Mouse (Mus musculus): ENCODE results near the gene Hist1h2ap. TPM values are rescaled to one million over a fixed set of nuclear protein-coding genes. Genes with fewer than 3 reads are reported as not detected.
"Not testable (repeated sequence)": the region's sequence is repeated elsewhere in the genome, so short reads cannot be mapped to it uniquely, and the experiment has no call there.

Gene Hist1h2ap
- polyA plus RNA-seq, 1 experiment from 2014 or later: 898 TPM

- Histone ChIP-seq H3K4me2 (peak overlapping the region; percentile 31), H3K4me3 (peak overlapping the region; percentile 0; the same call in 1 of the 2 replicates), H3K9me3 (no peaks in the 10 kb centered on the region), H3K27me3 (0 out of 2 replicates have a peak, but pooled peaks cover 6% of the 10 kb centered on the region), H3K36me3 (no peaks in the 10 kb centered on the region), H3K4me1 (replicated peaks) (peaks cover 19% of the 10 kb centered on the region), H3K9ac (0 out of 2 replicates have a peak overlapping the region, but pooled peaks have one; percentile 19), H3K27ac (no peak overlapping the region)
- no peak for ATAC-seq (ENCODE audit: low FRiP score)
- WGBS: 8% methylated on average over 17 of the region's 18 CpGs
These were observed 42.6 kb downstream of the Hist1h2ap start for GRCm38 (mm10) chr13:21790601-21791283.

- Histone ChIP-seq H3K4me2 (no peak overlapping the region), H3K4me3 (no peak overlapping the region), H3K9ac (no peak overlapping the region), H3K36me3 (no peaks in the 10 kb centered on the region), H3K4me1 (replicated peaks) (peaks cover 20% of the 10 kb centered on the region), H3K9me3 (no peaks in the 10 kb centered on the region), H3K27ac (no peak overlapping the region), H3K27me3 (0 out of 2 replicates have a peak, but pooled peaks cover 6% of the 10 kb centered on the region)
- WGBS: 65% methylated on average over 6 of the region's 6 CpGs
- no peak for ATAC-seq (ENCODE audit: low FRiP score)
These were observed 43.4 kb downstream of the Hist1h2ap start for GRCm38 (mm10) chr13:21789925-21790324.

- Histone ChIP-seq H3K4me3 (peak overlapping the region; percentile 37), H3K4me2 (peak overlapping the region; percentile 60), H3K9me3 (no peaks in the 10 kb centered on the region), H3K36me3 (no peaks in the 10 kb centered on the region), H3K9ac (peak overlapping the region; percentile 10), H3K27me3 (0 out of 2 replicates have a peak, but pooled peaks cover 6% of the 10 kb centered on the region), H3K27ac (peak overlapping the region; percentile 45; the same call in 1 of the 2 replicates), H3K4me1 (replicated peaks) (peaks cover 28% of the 10 kb centered on the region)
- WGBS: 11% methylated on average over 14 of the region's 21 CpGs
- ATAC-seq (ENCODE audit: low FRiP score): peak; percentile 50
These were observed 45.3 kb downstream of the Hist1h2ap start for GRCm38 (mm10) chr13:21787760-21788593.

GRCm38 (mm10) chr13:21786899-21787629 is 46.2 kb downstream of the Hist1h2ap start, which contains the start of the genes Hist1h2an and Hist1h2bp:
Gene Hist1h2an, minus strand, starts transcription at chr13:21787218.
Gene Hist1h2bp, plus strand, starts transcription at chr13:21787461.
- WGBS: 1% methylated on average over 41 of the region's 63 CpGs
- Histone ChIP-seq H3K9ac (peak within 1 kb of the TSS; percentile 64), H3K4me3 (peak within 1 kb of the TSS; percentile 37), H3K4me2 (peak within 1 kb of the TSS; percentile 60), H3K4me1 (replicated peaks) (peaks cover 36% of the 10 kb centered on the region), H3K27ac (peak within 1 kb of the TSS; percentile 79)
- peak; percentile 97 for ATAC-seq (ENCODE audit: low FRiP score)
- not testable (repeated sequence) for H3K36me3 ChIP-seq, H3K9me3 ChIP-seq, H3K27me3 ChIP-seq

GRCm38 (mm10) chr13:21786189-21786898 is 47.0 kb downstream of the Hist1h2ap start:
- Histone ChIP-seq H3K9me3 (no peaks in the 10 kb centered on the region), H3K36me3 (no peaks in the 10 kb centered on the region), H3K4me1 (replicated peaks) (peaks cover 36% of the 10 kb centered on the region), H3K9ac (peak overlapping the region; percentile 64), H3K27me3 (0 out of 2 replicates have a peak, but pooled peaks cover 6% of the 10 kb centered on the region), H3K4me2 (peak overlapping the region; percentile 60), H3K4me3 (peak overlapping the region; percentile 37), H3K27ac (peak overlapping the region; percentile 79)
- WGBS: 4% methylated on average over 8 of the region's 8 CpGs
- no peak for ATAC-seq (ENCODE audit: low FRiP score)

- no peak overlapping the region; the same call in 1 of the 2 replicates for H3K4me3 ChIP-seq
- peak overlapping the region; percentile 75 for H3K4me2 ChIP-seq
- H3K9me3 ChIP-seq: no peaks in the 10 kb centered on the region
- H3K4me1 ChIP-seq (replicated peaks): peaks cover 40% of the 10 kb centered on the region
- H3K9ac ChIP-seq: peak overlapping the region; percentile 19; the same call in 1 of the 2 replicates
- no peaks in the 10 kb centered on the region for H3K36me3 ChIP-seq
- WGBS: 21% methylated on average over 6 of the region's 6 CpGs
- H3K27me3 ChIP-seq: 0 out of 2 replicates have a peak, but pooled peaks cover 3% of the 10 kb centered on the region
- H3K27ac ChIP-seq: peak overlapping the region; percentile 31
- no peak for ATAC-seq (ENCODE audit: low FRiP score)
These were observed 49.0 kb downstream of the Hist1h2ap start for GRCm38 (mm10) chr13:21784311-21784710.

- no peaks in the 10 kb centered on the region for H3K9me3 ChIP-seq
- H3K4me1 ChIP-seq (replicated peaks): peaks cover 40% of the 10 kb centered on the region
- H3K9ac ChIP-seq: no peak overlapping the region; the same call in 1 of the 2 replicates
- peak overlapping the region; percentile 75 for H3K4me2 ChIP-seq
- peak overlapping the region; percentile 42 for H3K4me3 ChIP-seq
- 2% methylated on average over 9 of the region's 9 CpGs for WGBS
- ATAC-seq (ENCODE audit: low FRiP score): no peak
- H3K27ac ChIP-seq: peak overlapping the region; percentile 31
- no peaks in the 10 kb centered on the region for H3K36me3 ChIP-seq
- H3K27me3 ChIP-seq: 0 out of 2 replicates have a peak, but pooled peaks cover 3% of the 10 kb centered on the region
These were observed 49.6 kb downstream of the Hist1h2ap start for GRCm38 (mm10) chr13:21783734-21784161.

- H3K36me3 ChIP-seq: no peaks in the 10 kb centered on the region
- H3K4me3 ChIP-seq: peak within 1 kb of the TSS; percentile 42
- peak; percentile 75 for ATAC-seq (ENCODE audit: low FRiP score)
- peak within 1 kb of the TSS; percentile 75 for H3K4me2 ChIP-seq
- H3K9me3 ChIP-seq: no peaks in the 10 kb centered on the region
- H3K4me1 ChIP-seq (replicated peaks): peaks cover 39% of the 10 kb centered on the region
- H3K27ac ChIP-seq: peak within 1 kb of the TSS; percentile 86
- peak within 1 kb of the TSS; percentile 75 for H3K9ac ChIP-seq
- under 1% methylated on average over 15 of the region's 20 CpGs for WGBS
- 0 out of 2 replicates have a peak, but pooled peaks cover 3% of the 10 kb centered on the region for H3K27me3 ChIP-seq
These were observed 50.1 kb downstream of the Hist1h2ap start, which contains the start of gene Hist1h3i for GRCm38 (mm10) chr13:21783255-21783617. Gene Hist1h3i, minus strand, starts transcription at chr13:21783370.

Small RNA genes within 50 kb of the gene (microRNA-seq; reads per million reads assigned to microRNA genes)
- gene Gm19658 (not detected), gene Gm44346 (not detected), gene Gm44466 (not detected)

Other genes starting within 250 kb of the Hist1h2ap start
- gene Olfr1362, start 219.5 kb downstream of the Hist1h2ap start, polyA plus RNA-seq (2015; fragmentation: Nextera tagmentation; extraction: Ambion mirVana): not detected in 2 replicates
- 0.05 and 0.08 TPM in 2 replicates for gene Olfr11, start 191.0 kb downstream of the Hist1h2ap start, polyA plus RNA-seq (2015; fragmentation: Nextera tagmentation; extraction: Ambion mirVana)
- not detected in 2 replicates for gene Olfr1361, start 170.1 kb downstream of the Hist1h2ap start, polyA plus RNA-seq (2015; fragmentation: Nextera tagmentation; extraction: Ambion mirVana)
- not detected in 2 replicates for gene Olfr1360, start 156.1 kb downstream of the Hist1h2ap start, polyA plus RNA-seq (2015; fragmentation: Nextera tagmentation; extraction: Ambion mirVana)
- not detected in 2 replicates for gene Olfr1359, start 135.4 kb downstream of the Hist1h2ap start, polyA plus RNA-seq (2015; fragmentation: Nextera tagmentation; extraction: Ambion mirVana)
- gene Hist1h2bl, start 117.4 kb downstream of the Hist1h2ap start, polyA plus RNA-seq (2015; fragmentation: Nextera tagmentation; extraction: Ambion mirVana): 1.1 and 1.9 TPM in 2 replicates
- gene Hist1h2ai, start 117.1 kb downstream of the Hist1h2ap start, polyA plus RNA-seq (2015; fragmentation: Nextera tagmentation; extraction: Ambion mirVana): 12.9 and 14.0 TPM in 2 replicates
- 5.9 and 6.4 TPM in 2 replicates for gene Hist1h3h, start 115.8 kb downstream of the Hist1h2ap start, polyA plus RNA-seq (2015; fragmentation: Nextera tagmentation; extraction: Ambion mirVana)
- 1.9 and 2.3 TPM in 2 replicates for gene Hist1h2bm, start 111.5 kb downstream of the Hist1h2ap start, polyA plus RNA-seq (2015; fragmentation: Nextera tagmentation; extraction: Ambion mirVana)
- 0.39 and 0.84 TPM in 2 replicates for gene Hist1h4j, start 98.4 kb downstream of the Hist1h2ap start, polyA plus RNA-seq (2015; fragmentation: Nextera tagmentation; extraction: Ambion mirVana)
- gene Hist1h4k, start 83.0 kb downstream of the Hist1h2ap start, polyA plus RNA-seq (2015; fragmentation: Nextera tagmentation; extraction: Ambion mirVana): 1.6 and 2.7 TPM in 2 replicates
- gene Hist1h2ak, start 79.7 kb downstream of the Hist1h2ap start, polyA plus RNA-seq (2015; fragmentation: Nextera tagmentation; extraction: Ambion mirVana): 10.4 and 11.4 TPM in 2 replicates
- 0.60 and 2.1 TPM in 2 replicates for gene Hist1h2bn, start 79.4 kb downstream of the Hist1h2ap start, polyA plus RNA-seq (2015; fragmentation: Nextera tagmentation; extraction: Ambion mirVana)
- 5.5 and 7.8 TPM in 2 replicates for gene Hist1h1b, start 52.9 kb downstream of the Hist1h2ap start, polyA plus RNA-seq (2015; fragmentation: Nextera tagmentation; extraction: Ambion mirVana)
- 44.3 and 48.5 TPM in 2 replicates for gene Hist1h3i, start 50.1 kb downstream of the Hist1h2ap start, polyA plus RNA-seq (2015; fragmentation: Nextera tagmentation; extraction: Ambion mirVana)
- gene Hist1h2an, start 46.3 kb downstream of the Hist1h2ap start, polyA plus RNA-seq (2015; fragmentation: Nextera tagmentation; extraction: Ambion mirVana): 1.8 and 2.8 TPM in 2 replicates
- 0.68 and 0.97 TPM in 2 replicates for gene Hist1h2bp, start 46.0 kb downstream of the Hist1h2ap start, polyA plus RNA-seq (2015; fragmentation: Nextera tagmentation; extraction: Ambion mirVana)
- gene Hist1h2bq, start 23.3 kb downstream of the Hist1h2ap start, polyA plus RNA-seq (2015; fragmentation: Nextera tagmentation; extraction: Ambion mirVana): 7.3 and 7.8 TPM in 2 replicates
- gene Hist1h2ao, start 23.0 kb downstream of the Hist1h2ap start, polyA plus RNA-seq (2015; fragmentation: Nextera tagmentation; extraction: Ambion mirVana): not detected in 2 replicates
- gene Hist1h4m, start 21.8 kb downstream of the Hist1h2ap start, polyA plus RNA-seq (2015; fragmentation: Nextera tagmentation; extraction: Ambion mirVana): not detected in 2 replicates
- gene Hist1h4n, start 1.3 kb downstream of the Hist1h2ap start, polyA plus RNA-seq (2015; fragmentation: Nextera tagmentation; extraction: Ambion mirVana): 6.7 and 8.6 TPM in 2 replicates
- gene Hist1h2br, start 236 bp upstream of the Hist1h2ap start, polyA plus RNA-seq (2015; fragmentation: Nextera tagmentation; extraction: Ambion mirVana): 7.5 and 7.7 TPM in 2 replicates
- gene Zfp184, start 111.6 kb upstream of the Hist1h2ap start, polyA plus RNA-seq (2015; fragmentation: Nextera tagmentation; extraction: Ambion mirVana): 16.8 and 19.9 TPM in 2 replicates
- gene Pom121l2, start 147.7 kb upstream of the Hist1h2ap start, polyA plus RNA-seq (2015; fragmentation: Nextera tagmentation; extraction: Ambion mirVana): not detected in 2 replicates
- gene Prss16, start 176.2 kb upstream of the Hist1h2ap start, polyA plus RNA-seq (2015; fragmentation: Nextera tagmentation; extraction: Ambion mirVana): 0.12 and 0.14 TPM in 2 replicates
- 1.9 TPM in 1 of 2 replicates, not detected in the other for gene Hist1h2ah, start 202.1 kb upstream of the Hist1h2ap start, polyA plus RNA-seq (2015; fragmentation: Nextera tagmentation; extraction: Ambion mirVana)
- 0.84 and 3.1 TPM in 2 replicates for gene Hist1h2bk, start 202.4 kb upstream of the Hist1h2ap start, polyA plus RNA-seq (2015; fragmentation: Nextera tagmentation; extraction: Ambion mirVana)
- 12.2 and 12.9 TPM in 2 replicates for gene Hist1h4i, start 207.9 kb upstream of the Hist1h2ap start, polyA plus RNA-seq (2015; fragmentation: Nextera tagmentation; extraction: Ambion mirVana)
- gene Hist1h2ag, start 209.4 kb upstream of the Hist1h2ap start, polyA plus RNA-seq (2015; fragmentation: Nextera tagmentation; extraction: Ambion mirVana): 11.9 and 17.6 TPM in 2 replicates
- 1.8 and 5.0 TPM in 2 replicates for gene Hist1h2bj, start 209.7 kb upstream of the Hist1h2ap start, polyA plus RNA-seq (2015; fragmentation: Nextera tagmentation; extraction: Ambion mirVana)